Mouse (Mus musculus) C2C12 (cell line): ENCODE results near the gene Gcg. TPM values are rescaled to one million over a fixed set of nuclear protein-coding genes. Genes with fewer than 3 reads are reported as not detected.

Source experiments
- H3K27me3 ChIP-seq: one replicate; pipeline ENCODE4 v1.6.1; 2011; ENCODE audit not compliant: control insufficient read depth, insufficient read depth, insufficient read length
- H3K36me3 ChIP-seq: one replicate; pipeline ENCODE4 v1.6.1; 2011; ENCODE audit not compliant: control insufficient read depth, insufficient read depth
- H3K4me3 ChIP-seq: one replicate; pipeline ENCODE4 v1.5.1; 2011; ENCODE audit warnings: mild to moderate bottlenecking, control low read depth; ENCODE audit not compliant: poor library complexity, insufficient read depth, severe bottlenecking
- H3K79me2 ChIP-seq: one replicate; pipeline ENCODE4 v1.6.1; 2011; ENCODE audit not compliant: control insufficient read depth, insufficient read depth
- H3K79me3 ChIP-seq: one replicate; pipeline ENCODE4 v1.6.1; 2011; ENCODE audit warnings: low read depth, control low read depth
- H3ac ChIP-seq: one replicate; pipeline ENCODE3; 2011; ENCODE audit warnings: low read depth; ENCODE audit not compliant: control insufficient read depth, insufficient read length
- CEBPB ChIP-seq: IDR thresholded peaks from one replicate; pipeline ENCODE4 v1.6.1; 2011; ENCODE audit warnings: low read depth, mild to moderate bottlenecking, control low read depth, moderate library complexity
- CTCF ChIP-seq: IDR thresholded peaks from one replicate; pipeline ENCODE4 v1.5.1; 2011; ENCODE audit not compliant: control insufficient read depth, insufficient read depth, insufficient read length
- FOSL1 ChIP-seq: IDR thresholded peaks from one replicate; pipeline ENCODE4 v1.8.0; 2011; ENCODE audit warnings: mild to moderate bottlenecking, low read length; ENCODE audit not compliant: poor library complexity, insufficient read depth, severe bottlenecking
- MAX ChIP-seq: IDR thresholded peaks from one replicate; pipeline ENCODE4 v1.6.1; 2011; ENCODE audit warnings: mild to moderate bottlenecking, control low read depth
- MYOD1 ChIP-seq: IDR thresholded peaks from one replicate; pipeline ENCODE4 v1.6.1; 2011; ENCODE audit warnings: low read depth; ENCODE audit not compliant: control insufficient read depth, insufficient read length
- MYOG ChIP-seq: IDR thresholded peaks from one replicate; pipeline ENCODE4 v1.6.1; 2011; ENCODE audit not compliant: control insufficient read depth, insufficient read length; ENCODE audit errors: extremely low read depth
- USF1 ChIP-seq: IDR thresholded peaks from one replicate; pipeline ENCODE4 v1.6.1; 2011; ENCODE audit warnings: low read depth, mild to moderate bottlenecking, control low read depth, moderate library complexity
- polyA plus RNA-seq: library from polyadenylated mRNA; unstranded; fragments of >200 nt; fragmentation: generic; extraction: Trizol; gene quantifications from one replicate; pipeline ENCODE4 v1.2.1, GENCODE M21; 2012; ENCODE audit warnings: missing spikeins

Gene Gcg
- polyA plus RNA-seq, 1 experiment, result not detected

DNA sequence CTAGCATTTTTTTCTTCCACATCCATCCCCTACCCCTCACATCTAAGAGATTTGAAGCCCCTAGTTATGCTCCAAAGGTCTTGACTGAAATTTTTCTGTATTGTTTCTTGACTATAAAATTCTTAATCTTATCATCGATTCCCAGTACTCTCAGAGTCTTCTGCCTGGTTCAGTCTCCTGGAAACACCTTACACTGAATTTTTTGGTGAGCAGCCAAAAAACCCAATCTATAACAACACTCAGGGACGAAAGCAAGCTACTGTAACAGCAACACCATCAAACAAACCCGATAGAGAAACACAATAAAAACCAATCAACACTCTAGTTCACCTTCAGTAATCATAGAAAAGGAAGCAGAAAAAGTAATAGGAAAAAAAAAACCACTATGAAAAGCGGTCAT, 43.4 kb downstream of the Gcg start:
- Histone ChIP-seq H3K79me2 (no peaks in the 10 kb centered on the region), H3K79me3 (no peaks in the 10 kb centered on the region), H3K4me3 (no peak overlapping the region), H3ac (no peak overlapping the region), H3K36me3 (no peaks in the 10 kb centered on the region), H3K27me3 (no peaks in the 10 kb centered on the region)
- TF ChIP-seq MAX (no peak), CTCF (no peak), FOSL1 (no peak), USF1 (no peak), MYOG (no peak), CEBPB (no peak), MYOD1 (no peak)

DNA sequence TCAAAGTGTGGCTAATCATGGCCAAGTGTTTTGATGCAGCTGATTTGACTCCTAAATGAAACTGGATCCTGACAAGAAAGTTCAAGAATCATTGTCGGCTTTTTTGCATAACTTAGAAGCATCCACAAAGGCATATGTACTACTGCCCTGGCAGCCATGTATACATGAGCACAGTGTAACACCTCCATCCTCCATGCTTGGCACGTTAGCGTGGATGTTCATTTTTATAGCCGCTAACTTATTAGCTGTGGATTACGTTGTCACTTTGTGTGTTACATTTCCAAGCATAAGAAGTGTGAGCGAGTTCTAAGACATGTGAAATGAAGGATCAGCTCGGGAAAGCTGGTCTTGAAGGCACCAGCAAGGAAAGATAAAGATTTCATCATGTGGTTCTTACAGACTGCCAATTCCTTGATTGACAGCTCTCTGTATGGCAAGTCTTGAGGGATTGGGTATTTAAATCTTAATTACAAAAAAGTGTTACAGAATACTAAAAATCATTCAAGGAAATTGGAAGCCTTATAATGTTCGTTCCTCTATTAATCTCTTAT, 52.1 kb downstream of the Gcg start:
- Histone ChIP-seq H3K27me3 (no peaks in the 10 kb centered on the region), H3K79me3 (no peaks in the 10 kb centered on the region), H3K36me3 (no peaks in the 10 kb centered on the region), H3K4me3 (no peak overlapping the region), H3K79me2 (no peaks in the 10 kb centered on the region), H3ac (no peak overlapping the region)
- TF ChIP-seq MYOG (no peak), MAX (no peak), MYOD1 (no peak), CEBPB (no peak), USF1 (no peak), FOSL1 (no peak), CTCF (no peak)

GRCm38 (mm10) chr2:62425941-62426340, 57.5 kb downstream of the Gcg start:
- H3K4me3 ChIP-seq, result no peak overlapping the region
- H3K27me3 ChIP-seq, result no peaks in the 10 kb centered on the region
- H3ac ChIP-seq, result no peak overlapping the region
- TF ChIP-seq CEBPB, result no peak
- no peak for TF ChIP-seq MYOG
- no peak for TF ChIP-seq MAX
- no peak for TF ChIP-seq MYOD1
- no peak for TF ChIP-seq USF1
- TF ChIP-seq FOSL1, result no peak
- no peak for TF ChIP-seq CTCF
- no peaks in the 10 kb centered on the region for H3K36me3 ChIP-seq
- H3K79me3 ChIP-seq, result no peaks in the 10 kb centered on the region
- H3K79me2 ChIP-seq, result no peaks in the 10 kb centered on the region

Other genes with a start within 250 kb of the Gcg start
- gene Dpp4, start 71.4 kb downstream of the Gcg start, polyA plus RNA-seq, result not detected
- not detected for gene Fap, start 90.4 kb upstream of the Gcg start, polyA plus RNA-seq
- 0.07 TPM for gene Ifih1, start 162.6 kb upstream of the Gcg start, polyA plus RNA-seq
- 0.04 TPM for gene Gca, start 180.6 kb upstream of the Gcg start, polyA plus RNA-seq